Mouse (Mus musculus) heart, adult 2 months (tissue): Measurements from ENCODE around the gene Kif24.

ENCODE experiments used
- CTCF ChIP-seq: fragments of 200-600 bp; IDR thresholded peaks from 2 replicates; pipeline ENCODE4 v1.8.1; 2022; ENCODE audit warnings: antibody characterized with exemption, mild to moderate bottlenecking, moderate library complexity
- EP300 ChIP-seq: fragments of 200-500 bp; IDR thresholded peaks from 2 replicates; pipeline ENCODE4 v1.6.1; 2011; ENCODE audit warnings: low read depth, low read length, control low read depth; ENCODE audit not compliant: insufficient read depth
- POLR2A ChIP-seq: fragments of 200-500 bp; IDR thresholded peaks from 2 replicates; pipeline ENCODE4 v1.6.1; 2011; ENCODE audit warnings: mild to moderate bottlenecking, low read depth, low read length, control low read depth; ENCODE audit not compliant: insufficient read depth

DNA sequence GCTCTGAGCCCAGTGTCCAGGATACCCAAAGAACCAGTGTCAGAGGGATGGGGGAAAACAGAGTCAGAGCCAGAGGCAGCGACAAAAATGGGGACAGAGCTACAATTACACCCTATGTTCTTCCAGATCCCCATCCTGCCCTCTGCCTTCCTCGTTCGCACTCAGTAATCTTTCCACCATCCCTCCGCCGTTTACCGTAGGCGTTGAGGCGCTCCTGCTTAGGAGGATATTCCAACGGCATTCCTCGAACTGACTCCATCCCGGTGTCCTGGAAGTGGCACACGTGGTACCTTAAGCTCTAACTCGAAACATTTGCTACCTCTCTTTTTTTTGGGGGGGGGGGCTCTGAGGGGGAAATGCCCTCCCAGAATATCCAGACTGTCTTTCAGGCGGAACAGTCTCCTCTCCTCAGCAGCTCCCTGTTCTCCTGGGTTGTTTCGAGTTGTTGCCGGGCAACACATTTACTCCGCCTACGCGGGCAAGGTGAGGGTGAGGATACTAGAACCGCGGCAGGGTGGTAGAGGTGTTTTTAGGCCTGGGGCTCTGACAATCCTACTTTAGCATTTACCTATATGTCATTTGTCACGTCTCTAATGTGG lies 42.7 kb upstream of the Kif24 start:
- TF ChIP-seq EP300, result no peak
- TF ChIP-seq CTCF, result no peak
- no peak for TF ChIP-seq POLR2A
